Mouse (Mus musculus) erythroblast, adult 5-6 weeks (primary cell): Measurements from ENCODE around the gene Cryl1. TPM values are rescaled to one million over a fixed set of nuclear protein-coding genes. Genes with fewer than 3 reads are reported as not detected.

Experiments
- ATAC-seq: replicated peaks from 2 replicates; pipeline ENCODE4 v1.8.0; 2016; ENCODE audit warnings: moderate number of reproducible peaks, mild to moderate bottlenecking, moderate TSS enrichment, inconsistent platforms; ENCODE audit not compliant: poor library complexity, low FRiP score, severe bottlenecking
- total RNA-seq, 2 experiments: library from RNA; stranded (forward) in 1 of 2; stranded (reverse) in 1 of 2; fragments of 150-400 nt in 1 of 2; fragments of 200-764, 138-1000 nt in 1 of 2; gene quantifications; 2 replicates each; pipeline versions ENCODE4 v1.2.3 to v1.2.4; 2015 to 2017; ENCODE audit warnings: low replicate concordance in 2 of 2

Cryl1 gene
- total RNA-seq, 2 experiments from 2014 or later, result 2.9 to 7.3 TPM

- no peak for ATAC-seq
These were observed 65.8 kb downstream of the Cryl1 start for GRCm38 (mm10) chr14:57332503-57332902.

- no peak for ATAC-seq
These were observed 67.2 kb downstream of the Cryl1 start for GRCm38 (mm10) chr14:57331097-57331496.

GRCm38 (mm10) chr14:57329600-57329999 is 68.7 kb downstream of the Cryl1 start:
- no peak for ATAC-seq

GRCm38 (mm10) chr14:57326771-57327170 is 71.6 kb downstream of the Cryl1 start:
- no peak for ATAC-seq

DNA sequence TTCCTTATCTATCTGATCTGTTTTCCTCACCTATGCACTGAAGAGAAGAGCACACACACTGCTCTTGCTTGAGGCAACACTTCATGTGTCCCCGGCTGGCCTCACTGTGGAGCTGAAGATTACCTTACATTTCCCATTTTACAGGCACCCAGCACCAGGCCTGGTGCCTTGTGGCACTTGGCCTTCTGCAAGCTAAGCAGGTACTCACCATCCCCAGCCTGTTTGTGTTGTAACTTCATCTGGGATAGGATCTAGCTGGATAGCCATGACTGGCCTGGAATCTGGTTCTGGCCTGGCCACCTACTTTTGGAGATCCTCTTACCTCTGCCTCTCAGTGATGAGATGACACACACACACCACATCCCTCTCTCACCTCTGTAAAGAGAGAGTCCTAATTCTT is 79.5 kb downstream of the Cryl1 start:
- ATAC-seq, result no peak

GRCm38 (mm10) chr14:57316662-57317600 is 81.4 kb downstream of the Cryl1 start:
- no peak for ATAC-seq

DNA sequence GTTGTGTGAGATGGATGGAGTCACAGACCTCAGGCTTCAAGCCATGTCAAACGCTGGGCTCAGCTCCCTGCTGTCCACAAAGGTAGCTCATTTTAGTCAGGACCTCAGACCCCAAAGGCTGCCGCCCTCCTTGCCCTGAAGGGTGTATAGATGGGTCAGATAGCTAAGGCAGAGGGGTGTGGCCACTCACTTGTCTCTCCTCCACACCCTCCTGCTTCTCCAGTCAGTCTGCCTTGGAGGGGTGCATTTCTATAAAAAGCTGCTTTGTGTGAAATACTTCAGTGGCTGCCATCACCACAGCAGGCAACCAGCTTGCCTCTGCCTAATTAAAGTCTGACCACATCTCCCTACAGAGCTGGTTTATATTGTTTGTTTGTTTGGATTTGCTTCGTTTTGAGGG is 82.4 kb downstream of the Cryl1 start:
- no peak for ATAC-seq

- ATAC-seq, result no peak
These were observed 82.8 kb downstream of the Cryl1 start for GRCm38 (mm10) chr14:57315551-57315950.

GRCm38 (mm10) chr14:57301600-57302230 is 96.6 kb downstream of the Cryl1 start:
- ATAC-seq, result no peak

DNA sequence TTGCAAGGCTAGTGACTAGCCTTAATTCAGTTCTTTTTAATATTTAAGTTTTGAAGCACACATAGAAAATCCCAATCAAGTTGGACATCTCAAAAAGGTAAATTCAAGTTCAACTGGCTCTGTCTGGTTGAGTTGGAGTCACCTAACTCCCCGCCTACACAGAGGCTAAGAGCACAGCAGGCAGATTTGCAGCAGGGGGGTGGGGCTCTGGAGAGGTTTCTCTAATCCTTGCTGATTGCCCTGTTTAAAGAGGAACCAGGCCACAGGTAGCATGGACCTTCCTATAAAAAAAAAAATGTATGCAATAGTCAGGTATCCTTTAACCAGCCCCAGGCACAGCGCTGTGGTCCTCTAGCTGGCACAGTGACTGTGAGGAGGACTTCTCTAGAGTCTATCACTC is 97.8 kb downstream of the Cryl1 start:
- ATAC-seq, result no peak

- no peak for ATAC-seq
These were observed 100.7 kb downstream of the Cryl1 start for GRCm38 (mm10) chr14:57297672-57298071.

- no peak for ATAC-seq
These were observed 106.9 kb downstream of the Cryl1 start for GRCm38 (mm10) chr14:57291399-57291942.

GRCm38 (mm10) chr14:57289105-57289504 is 109.2 kb downstream of the Cryl1 start:
- ATAC-seq, result no peak

DNA sequence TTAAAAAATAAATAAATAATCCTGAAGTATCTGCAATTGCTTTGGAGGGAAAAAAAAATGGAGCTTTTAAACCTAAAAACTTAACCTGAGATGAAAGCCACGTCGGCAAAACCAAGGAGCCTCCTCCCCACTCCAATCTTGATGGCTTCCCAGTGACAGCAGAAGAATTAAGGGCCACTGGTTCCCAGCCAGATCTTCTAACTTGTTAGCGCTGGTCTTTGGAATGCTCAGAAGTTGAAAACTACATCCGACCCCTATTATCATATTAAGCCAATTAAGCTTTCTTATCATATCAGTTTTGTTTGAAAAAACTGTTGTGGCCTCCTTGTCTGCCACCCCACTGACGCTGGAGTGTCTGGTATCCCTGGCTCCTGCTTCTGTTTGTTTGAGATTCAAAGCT is 114.5 kb downstream of the Cryl1 start:
- no peak for ATAC-seq

DNA sequence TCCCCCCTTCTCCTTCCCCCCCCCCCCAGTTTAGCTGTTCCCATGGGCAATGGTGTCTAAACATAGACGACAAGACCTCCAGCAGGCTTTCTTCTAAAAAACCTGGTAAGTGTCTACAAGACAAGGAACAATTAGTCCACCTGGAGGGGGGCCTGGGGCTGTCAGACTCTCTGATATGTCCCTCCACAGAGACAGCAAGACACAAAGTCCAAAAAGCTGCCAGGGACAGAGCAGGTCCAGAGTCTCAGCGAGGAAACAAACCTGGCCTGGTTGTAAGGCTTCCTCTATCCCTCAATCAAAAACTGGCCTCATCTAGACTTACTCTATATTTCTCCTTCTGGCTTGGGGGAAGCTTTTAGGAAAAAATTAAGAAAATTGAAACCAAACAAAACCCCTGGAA is 115.7 kb downstream of the Cryl1 start:
- ATAC-seq, result no peak

DNA sequence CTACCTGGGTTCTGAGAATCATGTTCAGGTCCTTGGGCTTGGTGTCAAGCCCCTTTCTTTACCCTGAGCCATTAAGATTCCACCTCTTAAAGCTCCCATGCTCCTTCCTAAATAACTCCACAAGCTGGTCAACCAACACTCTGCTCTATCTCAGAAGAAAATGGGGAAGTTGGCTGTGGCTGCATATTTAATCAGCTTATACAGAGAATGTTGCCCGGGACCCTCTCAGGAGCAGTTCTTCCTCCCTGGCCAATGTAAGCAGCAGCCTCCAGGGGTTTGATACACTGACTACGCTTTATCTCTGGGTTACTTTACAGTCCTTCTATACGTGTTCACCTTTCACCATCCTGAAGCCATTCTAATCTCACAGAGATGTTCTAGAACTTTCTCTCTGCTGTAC is 117.5 kb downstream of the Cryl1 start:
- no peak for ATAC-seq

DNA sequence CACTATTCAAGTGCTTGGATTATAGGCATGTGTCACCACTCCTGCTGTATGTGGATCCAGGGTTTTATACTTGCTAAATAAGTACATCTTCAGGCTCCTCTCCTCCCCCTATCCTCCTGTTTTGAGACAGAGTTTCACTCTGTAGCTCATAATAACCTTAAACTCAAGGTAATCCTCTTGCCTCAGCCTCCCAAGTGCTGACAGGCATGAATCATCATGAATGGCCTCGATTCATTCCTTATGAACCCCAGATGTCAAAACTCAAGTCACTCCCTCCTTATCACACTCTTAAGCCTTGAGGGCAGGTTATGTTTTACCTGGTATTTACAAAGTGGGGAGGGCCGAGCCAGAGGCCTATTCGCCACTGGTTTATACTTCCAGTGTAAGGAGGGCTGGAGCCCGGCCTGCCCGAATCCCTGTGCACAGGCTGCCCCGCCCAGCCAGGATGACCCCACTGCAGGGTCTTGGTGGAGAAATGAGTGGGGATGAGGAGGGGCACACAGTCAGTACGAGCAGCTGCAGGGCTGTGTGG is 121.8 kb downstream of the Cryl1 start:
- ATAC-seq, result no peak

DNA sequence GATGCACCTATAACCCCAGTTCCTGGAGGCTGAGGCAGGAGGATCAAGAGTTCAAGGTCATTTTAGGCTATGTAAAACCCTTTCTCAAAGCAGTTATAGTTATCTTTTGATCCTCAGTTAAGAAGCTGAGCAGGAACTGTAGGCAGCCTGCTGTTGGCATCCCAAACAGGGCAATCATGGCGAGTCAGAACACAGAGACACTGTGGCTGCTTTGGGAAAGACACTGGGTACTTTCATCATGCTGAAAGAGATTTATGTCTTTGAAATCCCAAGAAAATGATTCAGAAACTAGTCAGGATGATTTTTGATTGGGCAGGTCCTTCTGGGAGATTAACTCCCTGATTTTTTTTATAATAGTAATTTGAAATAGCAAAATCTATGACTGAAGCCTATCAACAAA is 126.0 kb downstream of the Cryl1 start:
- no peak for ATAC-seq

GRCm38 (mm10) chr14:57271861-57272260 is 126.5 kb downstream of the Cryl1 start:
- ATAC-seq, result no peak

GRCm38 (mm10) chr14:57268900-57269299 is 129.4 kb downstream of the Cryl1 start:
- no peak for ATAC-seq

DNA sequence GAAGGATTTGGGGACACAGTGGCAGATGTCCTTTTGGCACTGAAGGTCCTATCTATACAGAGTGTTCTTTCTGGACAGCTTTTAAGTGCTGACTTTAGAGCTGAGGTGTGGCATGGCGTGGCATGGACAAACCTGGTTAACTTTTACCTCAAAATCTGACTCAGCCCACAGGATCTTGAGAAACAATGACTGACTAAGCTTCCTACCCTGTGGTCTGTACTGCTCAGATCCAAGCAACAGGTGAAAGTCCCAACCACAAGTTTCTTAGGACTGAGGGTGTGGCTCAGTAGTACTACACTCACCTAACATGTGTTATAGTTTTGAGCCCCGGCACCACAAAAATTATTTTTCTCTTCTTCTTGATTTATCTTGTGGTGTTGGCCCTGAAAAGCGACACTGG is 130.0 kb downstream of the Cryl1 start:
- ATAC-seq, result no peak
